Mouse (Mus musculus): ENCODE data around the gene Sh3pxd2a. TPM values are rescaled to one million over a fixed set of nuclear protein-coding genes. Genes with fewer than 3 reads are reported as not detected.

The Sh3pxd2a gene
- polyA plus RNA-seq, 1 experiment from 2014 or later, result 8.8 TPM

DNA sequence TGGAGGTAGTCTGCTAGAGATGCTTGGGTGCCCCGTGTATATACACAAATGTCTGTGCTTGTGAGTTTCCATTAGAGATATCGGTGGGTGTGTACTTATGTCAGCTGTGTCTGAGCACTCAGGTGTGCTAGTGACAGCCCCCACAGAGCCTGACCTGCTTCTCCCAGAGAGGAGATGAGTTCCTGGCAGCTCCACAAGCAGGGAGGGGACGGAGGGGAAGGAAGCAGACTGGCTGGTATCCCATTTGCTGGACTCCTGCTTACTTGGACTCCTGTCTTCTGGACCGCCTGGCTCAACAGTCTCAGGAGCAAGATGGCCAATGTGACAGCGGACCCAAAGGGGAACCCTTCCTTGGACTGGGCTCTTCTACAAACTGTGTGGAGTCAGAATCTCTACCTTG, 234.7 kb downstream of the Sh3pxd2a start:
- H3K4me1 ChIP-seq (replicated peaks; ENCODE audit: control insufficient read depth, insufficient read depth, low read length), result peaks cover 17% of the 10 kb centered on the region
- H3K36me3 ChIP-seq (ENCODE audit: control insufficient read depth, insufficient read depth, low read length), result no peaks in the 10 kb centered on the region
- WGBS, result 66% methylated on average over 5 of the region's 5 CpGs
- H3K9me3 ChIP-seq (ENCODE audit: control insufficient read depth, low read length), result no peaks in the 10 kb centered on the region
- peak overlapping the region; percentile 21; the same call in 1 of the 2 replicates for H3K9ac ChIP-seq (ENCODE audit: low read length)
- ATAC-seq (replicated peaks; ENCODE audit: low FRiP score, low TSS enrichment, low read depth) (no peak), DNase-seq (ENCODE audit: low spot score) (no peak)
- peak overlapping the region; percentile 23 for H3K4me3 ChIP-seq (ENCODE audit: low read depth, low read length)
- H3K27ac ChIP-seq (ENCODE audit: low read depth), result no peak overlapping the region
- no peaks in the 10 kb centered on the region for H3K27me3 ChIP-seq (replicated peaks; ENCODE audit: control insufficient read depth, insufficient read depth, low read length)
- H3K4me2 ChIP-seq (ENCODE audit: low read length), result peak overlapping the region; percentile 46

DNA sequence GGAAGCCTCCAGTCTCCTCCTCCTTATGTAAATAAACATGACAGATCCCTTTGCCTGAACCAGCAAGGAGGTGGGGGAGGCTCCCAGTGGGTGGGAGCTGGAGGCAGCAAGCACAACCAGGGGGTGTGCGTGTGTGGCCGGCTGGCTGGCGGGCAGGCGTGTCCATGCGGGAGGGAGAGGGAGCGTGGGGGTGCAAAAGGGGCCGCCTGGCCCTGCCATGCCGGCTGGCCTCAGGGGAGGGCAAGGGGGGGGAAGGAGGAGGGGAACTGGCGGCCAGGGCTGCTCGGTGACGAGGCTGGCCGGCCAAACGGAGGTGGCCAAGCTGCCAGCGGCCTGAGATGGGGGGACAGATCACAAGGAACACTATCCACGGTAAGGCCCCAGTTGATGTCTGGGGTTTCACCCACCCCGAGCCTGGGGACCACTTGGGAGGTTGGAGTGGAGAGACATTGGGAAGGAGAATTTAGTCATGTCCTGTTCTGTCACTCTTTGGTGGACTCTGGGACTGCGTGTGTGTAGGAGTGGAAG, 235.4 kb downstream of the Sh3pxd2a start:
- no peaks in the 10 kb centered on the region for H3K36me3 ChIP-seq (ENCODE audit: control insufficient read depth, insufficient read depth, low read length)
- DNase-seq (ENCODE audit: low spot score) (peak; percentile 65), ATAC-seq (replicated peaks; ENCODE audit: low FRiP score, low TSS enrichment, low read depth) (peak; percentile 76)
- H3K27ac ChIP-seq (ENCODE audit: low read depth), result peak overlapping the region; percentile 24
- no peaks in the 10 kb centered on the region for H3K9me3 ChIP-seq (ENCODE audit: control insufficient read depth, low read length)
- peak overlapping the region; percentile 23 for H3K4me3 ChIP-seq (ENCODE audit: low read depth, low read length)
- H3K4me1 ChIP-seq (replicated peaks; ENCODE audit: control insufficient read depth, insufficient read depth, low read length), result peaks cover 17% of the 10 kb centered on the region
- WGBS, result 3% methylated on average over 17 of the region's 17 CpGs
- peak overlapping the region; percentile 46 for H3K4me2 ChIP-seq (ENCODE audit: low read length)
- H3K9ac ChIP-seq (ENCODE audit: low read length), result peak overlapping the region; percentile 21; the same call in 1 of the 2 replicates
- H3K27me3 ChIP-seq (replicated peaks; ENCODE audit: control insufficient read depth, insufficient read depth, low read length), result no peaks in the 10 kb centered on the region

DNA sequence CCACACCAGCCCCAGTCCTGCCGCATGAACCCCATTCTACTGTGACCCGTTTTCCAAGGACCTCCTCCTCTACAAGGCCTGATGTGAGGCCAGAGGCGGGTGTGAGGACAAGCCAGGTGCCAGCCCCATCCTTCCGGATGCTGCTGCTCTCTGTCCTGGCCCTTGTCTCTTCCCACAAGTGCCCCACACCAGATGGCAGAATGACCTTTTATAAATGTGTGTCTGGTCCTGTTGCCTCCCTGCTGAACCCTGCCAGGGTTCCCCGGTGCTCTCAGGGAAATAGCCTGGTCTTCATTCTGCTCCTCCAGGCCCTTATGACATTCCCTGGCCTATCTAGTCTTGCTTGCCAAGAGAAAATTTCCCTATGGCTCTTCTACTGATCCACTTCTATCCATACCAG, 238.4 kb downstream of the Sh3pxd2a start:
- DNase-seq (ENCODE audit: low spot score) (no peak), ATAC-seq (replicated peaks; ENCODE audit: low FRiP score, low TSS enrichment, low read depth) (no peak)
- no peaks in the 10 kb centered on the region for H3K9me3 ChIP-seq (ENCODE audit: control insufficient read depth, low read length)
- H3K4me1 ChIP-seq (replicated peaks; ENCODE audit: control insufficient read depth, insufficient read depth, low read length), result peaks cover 17% of the 10 kb centered on the region
- no peak overlapping the region for H3K4me2 ChIP-seq (ENCODE audit: low read length)
- H3K27ac ChIP-seq (ENCODE audit: low read depth), result no peak overlapping the region
- no peak overlapping the region for H3K9ac ChIP-seq (ENCODE audit: low read length)
- no peaks in the 10 kb centered on the region for H3K27me3 ChIP-seq (replicated peaks; ENCODE audit: control insufficient read depth, insufficient read depth, low read length)
- WGBS, result 85% methylated on average over 5 of the region's 5 CpGs
- H3K4me3 ChIP-seq (ENCODE audit: low read depth, low read length), result no peak overlapping the region
- H3K36me3 ChIP-seq (ENCODE audit: control insufficient read depth, insufficient read depth, low read length), result no peaks in the 10 kb centered on the region

DNA sequence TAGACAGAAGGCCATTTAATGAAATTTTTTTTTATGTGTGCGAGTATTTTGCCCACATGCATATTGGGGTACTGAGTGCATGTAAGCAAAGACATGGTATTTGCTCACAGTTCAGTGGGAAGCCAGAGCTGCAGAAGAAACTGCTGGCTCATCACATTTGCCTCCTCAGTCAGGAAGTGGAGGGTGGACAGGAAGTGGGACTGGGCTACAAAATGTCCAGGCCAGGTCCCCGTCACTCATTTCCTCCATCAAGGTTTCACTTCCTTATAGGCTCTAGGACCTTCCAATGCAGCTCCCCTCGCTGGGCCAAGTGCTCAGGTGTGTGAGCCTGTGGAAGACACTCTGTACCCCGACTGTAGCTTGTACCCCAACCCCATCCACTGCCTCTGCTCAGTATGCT, 239.5 kb downstream of the Sh3pxd2a start:
- H3K9ac ChIP-seq (ENCODE audit: low read length), result no peak overlapping the region
- DNase-seq (ENCODE audit: low spot score), result no peak
- WGBS, result 80% methylated on average over 4 of the region's 4 CpGs

DNA sequence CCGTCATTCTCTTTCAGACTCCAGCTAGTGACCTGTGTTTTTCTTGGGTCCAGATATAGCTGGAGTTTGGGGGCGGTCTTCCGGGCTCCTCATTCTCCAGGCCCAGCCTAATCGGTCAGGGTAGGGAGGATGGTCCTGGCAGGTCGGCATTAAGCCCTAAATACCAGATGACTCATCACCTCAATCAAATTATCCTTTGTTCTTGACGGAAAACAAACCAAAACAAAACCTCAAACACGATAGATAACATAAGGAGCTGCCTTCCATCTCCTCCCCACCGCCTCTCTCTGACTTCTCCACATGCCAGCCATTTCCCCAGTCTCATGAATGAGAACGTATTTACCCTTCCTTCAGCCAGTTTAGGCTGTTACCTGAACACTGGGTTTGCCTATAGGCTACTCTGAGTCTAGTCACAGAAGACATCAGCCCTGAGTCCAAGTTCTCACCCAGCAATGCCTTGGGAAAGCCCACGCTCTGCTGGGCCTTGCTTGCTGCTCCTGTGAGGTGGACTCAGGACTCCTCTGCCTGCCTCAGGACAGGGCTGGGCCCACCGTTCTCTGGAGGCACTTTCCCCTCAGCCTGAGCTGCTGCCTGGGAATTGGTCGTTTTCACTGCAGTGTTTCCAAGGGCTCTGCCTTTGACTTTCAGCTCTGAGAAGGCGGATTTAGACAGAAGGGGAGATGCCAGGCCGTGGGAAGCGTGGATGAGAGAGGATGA, 241.2 kb downstream of the Sh3pxd2a start:
- H3K4me1 ChIP-seq (replicated peaks; ENCODE audit: control insufficient read depth, insufficient read depth, low read length), result 0 out of 2 replicates have a peak, but pooled peaks cover 5% of the 10 kb centered on the region
- ATAC-seq (replicated peaks; ENCODE audit: low FRiP score, low TSS enrichment, low read depth), result no peak
- no peaks in the 10 kb centered on the region for H3K36me3 ChIP-seq (ENCODE audit: control insufficient read depth, insufficient read depth, low read length)
- H3K4me3 ChIP-seq (ENCODE audit: low read depth, low read length), result no peak overlapping the region
- H3K4me2 ChIP-seq (ENCODE audit: low read length), result no peak overlapping the region
- WGBS, result 48% methylated on average over 15 of the region's 15 CpGs
- H3K9ac ChIP-seq (ENCODE audit: low read length), result no peak overlapping the region
- no peak for DNase-seq (ENCODE audit: low spot score)
- no peaks in the 10 kb centered on the region for H3K9me3 ChIP-seq (ENCODE audit: control insufficient read depth, low read length)
- no peaks in the 10 kb centered on the region for H3K27me3 ChIP-seq (replicated peaks; ENCODE audit: control insufficient read depth, insufficient read depth, low read length)
- no peak overlapping the region for H3K27ac ChIP-seq (ENCODE audit: low read depth)

More for the DNA sequence above, 239.5 kb downstream of the Sh3pxd2a start:
- H3K9me3 ChIP-seq (ENCODE audit: control insufficient read depth, low read length), result no peaks in the 10 kb centered on the region
- H3K36me3 ChIP-seq (ENCODE audit: control insufficient read depth, insufficient read depth, low read length), result no peaks in the 10 kb centered on the region
- no peak overlapping the region for H3K4me3 ChIP-seq (ENCODE audit: low read depth, low read length)
- H3K27ac ChIP-seq (ENCODE audit: low read depth), result no peak overlapping the region
- ATAC-seq (replicated peaks; ENCODE audit: low FRiP score, low TSS enrichment, low read depth), result no peak
- no peaks in the 10 kb centered on the region for H3K27me3 ChIP-seq (replicated peaks; ENCODE audit: control insufficient read depth, insufficient read depth, low read length)
- peaks cover 16% of the 10 kb centered on the region for H3K4me1 ChIP-seq (replicated peaks; ENCODE audit: control insufficient read depth, insufficient read depth, low read length)
- no peak overlapping the region for H3K4me2 ChIP-seq (ENCODE audit: low read length)

DNA sequence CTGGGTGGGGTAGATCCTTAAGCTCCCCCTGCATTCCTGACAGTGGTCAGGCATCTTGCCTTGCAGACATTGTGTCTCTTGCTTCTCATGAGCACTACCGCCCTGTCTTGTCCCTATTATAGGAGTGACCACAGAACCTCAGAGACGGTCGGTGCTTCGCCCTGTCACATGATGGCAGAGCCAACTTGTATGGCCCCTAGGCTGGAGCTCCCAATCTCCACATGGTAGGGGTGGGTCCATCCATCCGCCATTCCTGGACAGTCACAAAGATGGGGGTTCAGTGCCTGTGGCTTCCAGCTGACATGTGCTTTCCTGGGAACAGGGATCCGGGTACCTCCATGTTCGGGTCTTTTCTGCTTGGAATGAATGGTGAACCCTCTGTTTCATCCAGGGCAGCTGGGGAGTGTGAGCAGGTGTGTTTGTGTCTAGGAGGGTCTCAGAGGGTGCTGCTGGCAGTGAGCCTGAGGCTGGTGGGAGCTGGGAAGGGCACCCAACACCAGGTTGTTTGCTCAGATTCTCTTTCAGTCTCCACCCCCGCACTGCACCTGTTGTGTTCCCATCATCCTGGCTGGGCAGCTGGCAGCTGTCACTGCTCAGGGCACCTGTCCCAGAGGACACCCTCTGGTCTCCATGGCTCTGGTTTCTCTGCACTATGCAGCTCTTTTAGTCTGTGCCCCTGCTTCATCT, 241.9 kb downstream of the Sh3pxd2a start:
- no peak overlapping the region for H3K9ac ChIP-seq (ENCODE audit: low read length)
- no peak overlapping the region for H3K4me3 ChIP-seq (ENCODE audit: low read depth, low read length)
- no peaks in the 10 kb centered on the region for H3K9me3 ChIP-seq (ENCODE audit: control insufficient read depth, low read length)
- H3K27me3 ChIP-seq (replicated peaks; ENCODE audit: control insufficient read depth, insufficient read depth, low read length), result no peaks in the 10 kb centered on the region
- peaks cover 5% of the 10 kb centered on the region; the same call in 1 of the 2 replicates for H3K4me1 ChIP-seq (replicated peaks; ENCODE audit: control insufficient read depth, insufficient read depth, low read length)
- no peak overlapping the region for H3K27ac ChIP-seq (ENCODE audit: low read depth)
- DNase-seq (ENCODE audit: low spot score) (no peak), ATAC-seq (replicated peaks; ENCODE audit: low FRiP score, low TSS enrichment, low read depth) (no peak)
- H3K4me2 ChIP-seq (ENCODE audit: low read length), result no peak overlapping the region
- no peaks in the 10 kb centered on the region for H3K36me3 ChIP-seq (ENCODE audit: control insufficient read depth, insufficient read depth, low read length)
- 88% methylated on average over 8 of the region's 8 CpGs for WGBS

DNA sequence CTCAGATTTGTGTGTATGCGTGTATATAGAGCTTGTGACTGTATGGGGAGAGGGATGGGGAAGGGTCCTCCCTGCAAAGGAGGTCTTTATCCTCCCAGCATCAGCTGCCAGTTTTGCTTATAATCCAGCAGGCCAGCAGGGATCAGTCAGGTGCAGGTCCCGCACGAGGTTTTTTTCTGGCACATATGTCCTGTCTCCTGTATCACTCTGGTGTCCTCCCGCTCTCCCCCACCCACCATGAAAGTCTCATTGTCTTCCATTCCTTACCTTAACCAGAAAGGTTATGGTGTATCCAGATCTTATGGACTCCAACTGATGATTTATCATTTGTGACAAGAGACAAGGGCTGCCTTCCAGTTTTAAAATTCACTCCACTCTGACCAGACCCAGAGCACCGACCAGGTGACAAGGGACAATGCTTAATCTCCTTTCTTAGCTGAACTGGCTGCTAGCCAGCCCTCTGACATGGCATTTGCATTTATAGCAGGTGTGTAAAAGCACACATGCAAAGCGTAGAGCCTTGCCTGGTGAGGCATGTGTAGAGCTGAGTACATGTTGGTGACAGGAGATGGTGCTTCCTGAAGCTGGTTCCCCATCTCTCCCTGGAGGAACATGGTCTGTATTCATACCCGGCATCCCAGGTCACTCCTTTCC, 242.6 kb downstream of the Sh3pxd2a start:
- WGBS, result 76% methylated on average over 7 of the region's 7 CpGs
- no peak overlapping the region for H3K4me3 ChIP-seq (ENCODE audit: low read depth, low read length)
- H3K4me1 ChIP-seq (replicated peaks; ENCODE audit: control insufficient read depth, insufficient read depth, low read length), result peaks cover 12% of the 10 kb centered on the region; the same call in 1 of the 2 replicates
- H3K9me3 ChIP-seq (ENCODE audit: control insufficient read depth, low read length), result no peaks in the 10 kb centered on the region
- ATAC-seq (replicated peaks; ENCODE audit: low FRiP score, low TSS enrichment, low read depth), result no peak
- no peak overlapping the region for H3K9ac ChIP-seq (ENCODE audit: low read length)
- H3K27ac ChIP-seq (ENCODE audit: low read depth), result no peak overlapping the region
- no peaks in the 10 kb centered on the region for H3K36me3 ChIP-seq (ENCODE audit: control insufficient read depth, insufficient read depth, low read length)
- no peak for DNase-seq (ENCODE audit: low spot score)
- H3K4me2 ChIP-seq (ENCODE audit: low read length), result no peak overlapping the region
- no peaks in the 10 kb centered on the region for H3K27me3 ChIP-seq (replicated peaks; ENCODE audit: control insufficient read depth, insufficient read depth, low read length)

DNA sequence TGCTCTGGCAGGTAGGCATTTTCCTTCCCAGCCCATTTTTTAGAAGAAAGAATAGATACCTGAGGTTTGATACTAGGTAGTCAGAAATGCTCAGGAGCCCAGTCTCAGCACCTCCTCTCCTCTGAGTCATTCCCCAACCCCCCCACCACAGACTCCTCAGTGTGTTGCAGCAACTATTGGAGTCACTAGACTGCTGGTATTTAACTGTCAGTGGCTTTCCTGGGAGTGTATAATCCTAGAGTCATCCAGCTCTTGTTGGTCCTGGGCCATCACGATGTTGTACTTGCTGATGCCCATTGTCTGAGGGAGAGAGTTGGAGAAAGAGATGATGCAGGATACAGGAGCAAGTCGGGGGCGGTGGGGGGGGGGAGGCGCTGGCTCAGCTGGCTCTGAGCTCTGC, 243.2 kb downstream of the Sh3pxd2a start:
- no peaks in the 10 kb centered on the region for H3K36me3 ChIP-seq (ENCODE audit: control insufficient read depth, insufficient read depth, low read length)
- no peak overlapping the region for H3K9ac ChIP-seq (ENCODE audit: low read length)
- H3K4me2 ChIP-seq (ENCODE audit: low read length), result no peak overlapping the region
- ATAC-seq (replicated peaks; ENCODE audit: low FRiP score, low TSS enrichment, low read depth) (no peak), DNase-seq (ENCODE audit: low spot score) (no peak)
- H3K27me3 ChIP-seq (replicated peaks; ENCODE audit: control insufficient read depth, insufficient read depth, low read length), result no peaks in the 10 kb centered on the region
- 88% methylated on average over 4 of the region's 4 CpGs for whole genome bisulfite sequencing
- H3K9me3 ChIP-seq (ENCODE audit: control insufficient read depth, low read length), result no peaks in the 10 kb centered on the region
- no peak overlapping the region for H3K4me3 ChIP-seq (ENCODE audit: low read depth, low read length)
- peaks cover 12% of the 10 kb centered on the region; the same call in 1 of the 2 replicates for H3K4me1 ChIP-seq (replicated peaks; ENCODE audit: control insufficient read depth, insufficient read depth, low read length)
- H3K27ac ChIP-seq (ENCODE audit: low read depth), result no peak overlapping the region

All from intestine, embryonic 14.5 days (tissue).